Mouse (Mus musculus): ENCODE data around the gene Vta1. TPM values are rescaled to one million over a fixed set of nuclear protein-coding genes. Genes with fewer than 3 reads are reported as not detected.

Gene Vta1
- 101 and 153 TPM in 2 replicates for polyA plus RNA-seq (2021; fragmentation: Nextera tagmentation)
- long read RNA-seq, experiment 1, transcript Vta1-205 (8 exons, 1,974 nt), result major isoform, 274 of 301 reads
- long read RNA-seq, experiment 1, partial matches to known transcripts, result 11 of 301 reads
- long read RNA-seq, experiment 1, other reads (novel, unspliced or antisense), result 12 of 301 reads
- long read RNA-seq, experiment 2, transcript Vta1-205 (8 exons, 1,974 nt), result major isoform, 142 of 163 reads
- long read RNA-seq, experiment 2, partial matches to known transcripts, result 7 of 163 reads
- long read RNA-seq, experiment 2, other reads (novel, unspliced or antisense), result 13 of 163 reads

GRCm38 (mm10) chr10:14705072-14706066 is at the start of gene Vta1, which contains the start of gene Nmbr:
Gene Vta1, minus strand, starts transcription at chr10:14705560.
Gene Nmbr, plus strand, starts transcription at chr10:14705591.

GRCm38 (mm10) chr10:14718114-14718513 is 12.8 kb upstream of the Vta1 start, which contains the start of gene Gje1:
Gene Gje1, minus strand, starts transcription at chr10:14718214.

Other genes starting within 250 kb of the Vta1 start
- gene Adgrg6, start 159.9 kb downstream of the Vta1 start, polyA plus RNA-seq (2021; fragmentation: Nextera tagmentation), result 0.55 and 0.56 TPM in 2 replicates
- 1.5 and 2.1 TPM in 2 replicates for gene Nmbr, start within 50 bp of the Vta1 start, polyA plus RNA-seq (2021; fragmentation: Nextera tagmentation)
- gene Gje1, start 12.7 kb upstream of the Vta1 start, polyA plus RNA-seq (2021; fragmentation: Nextera tagmentation), result not detected in 2 replicates